Mouse (Mus musculus): Measurements from ENCODE around the gene Megf11. TPM values are rescaled to one million over a fixed set of nuclear protein-coding genes. Genes with fewer than 3 reads are reported as not detected.

Megf11 gene
- polyA plus RNA-seq, 1 experiment from 2014 or later: 0.37 TPM

- Histone ChIP-seq H3K4me2 (no peak overlapping the region), H3K4me3 (no peak overlapping the region), H3K36me3 (no peaks in the 10 kb centered on the region), H3K9ac (no peak overlapping the region), H3K4me1 (replicated peaks) (peaks cover 12% of the 10 kb centered on the region), H3K27ac (ENCODE audit: poor library complexity, severe bottlenecking) (no peak overlapping the region), H3K27me3 (replicated peaks) (peaks cover 13% of the 10 kb centered on the region; the same call in 1 of the 2 replicates), H3K9me3 (replicated peaks) (peaks cover 8% of the 10 kb centered on the region; the same call in 1 of the 2 replicates)
- WGBS: 34% methylated on average over 2 of the region's 2 CpGs
- no peak for ATAC-seq (ENCODE audit: insufficient number of reproducible peaks, low FRiP score)
These were observed 180.9 kb downstream of the Megf11 start for GRCm38 (mm10) chr9:64566376-64566775.

- WGBS: 77% methylated on average over 5 of the region's 5 CpGs
These were observed 182.1 kb downstream of the Megf11 start for GRCm38 (mm10) chr9:64567482-64567881.

DNA sequence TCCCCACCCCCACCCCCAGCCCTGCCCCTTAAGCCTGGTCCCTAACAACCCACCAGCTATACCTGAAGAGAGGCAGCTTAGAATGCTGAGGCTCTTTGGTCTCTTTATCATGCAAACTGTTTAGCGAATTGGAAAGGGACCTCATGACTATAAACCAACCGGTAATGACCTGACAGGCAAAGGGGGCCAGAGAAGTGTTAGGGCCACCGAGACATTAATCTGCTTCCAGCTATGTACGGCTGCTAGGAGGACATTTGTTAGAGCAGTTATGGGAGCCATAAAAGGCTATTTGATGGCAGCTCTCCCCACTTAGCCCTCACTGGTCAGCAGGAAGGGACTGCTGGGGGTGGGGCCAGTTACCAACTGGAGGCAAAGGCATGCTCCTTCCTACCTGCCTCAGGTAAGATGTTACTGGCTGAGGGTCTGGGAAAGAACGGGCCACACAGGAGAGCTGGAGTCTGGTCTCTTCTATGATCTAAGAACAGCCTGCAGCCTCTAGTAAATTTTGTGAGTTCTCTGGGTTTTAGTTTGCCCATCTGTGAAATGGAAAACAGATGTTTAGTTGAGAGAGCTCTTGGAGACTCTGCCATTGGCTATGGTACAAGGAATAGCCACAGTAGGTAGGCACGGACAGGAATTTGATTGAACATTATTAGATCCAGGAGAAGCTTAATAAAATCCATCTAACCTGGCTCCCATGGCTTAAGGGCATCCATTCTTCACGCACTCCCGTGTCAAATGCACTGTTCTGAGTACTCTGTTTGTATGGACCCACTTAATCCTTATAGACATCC lies 183.2 kb downstream of the Megf11 start:
- H3K36me3 ChIP-seq: no peaks in the 10 kb centered on the region

More at GRCm38 (mm10) chr9:64567482-64567881, 182.1 kb downstream of the Megf11 start:
- no peak for ATAC-seq (ENCODE audit: insufficient number of reproducible peaks, low FRiP score)
- H3K9ac ChIP-seq: no peak overlapping the region
- H3K4me2 ChIP-seq: no peak overlapping the region
- peaks cover 17% of the 10 kb centered on the region for H3K4me1 ChIP-seq (replicated peaks)
- H3K9me3 ChIP-seq (replicated peaks): peaks cover 8% of the 10 kb centered on the region; the same call in 1 of the 2 replicates
- H3K36me3 ChIP-seq: no peaks in the 10 kb centered on the region
- peaks cover 13% of the 10 kb centered on the region; the same call in 1 of the 2 replicates for H3K27me3 ChIP-seq (replicated peaks)
- no peak overlapping the region for H3K4me3 ChIP-seq
- no peak overlapping the region for H3K27ac ChIP-seq (ENCODE audit: poor library complexity, severe bottlenecking)

DNA sequence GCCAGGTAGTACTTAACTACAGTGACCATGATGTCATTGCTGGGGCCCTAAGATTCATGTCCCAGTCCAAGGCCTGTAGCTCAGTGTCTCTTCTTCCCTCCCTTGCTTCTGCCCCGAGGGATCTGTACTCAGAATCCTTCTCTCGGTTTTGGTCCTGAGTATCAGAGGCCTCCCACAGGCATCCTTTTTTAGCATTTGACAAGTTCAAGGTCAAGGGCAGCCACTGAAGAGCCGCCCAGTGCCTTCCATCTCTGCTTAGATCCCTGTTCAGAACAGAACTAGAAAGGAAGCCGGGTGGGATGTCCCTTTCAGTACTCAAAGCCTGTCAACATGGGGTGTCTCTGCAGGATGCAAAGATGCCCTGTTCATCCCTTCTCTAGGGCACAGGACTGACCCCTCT lies 185.0 kb downstream of the Megf11 start:
- no peak for ATAC-seq (ENCODE audit: insufficient number of reproducible peaks, low FRiP score)
- no peaks in the 10 kb centered on the region for H3K36me3 ChIP-seq
- no peaks in the 10 kb centered on the region for H3K9me3 ChIP-seq (replicated peaks)
- H3K4me3 ChIP-seq: no peak overlapping the region
- H3K4me1 ChIP-seq (replicated peaks): peaks cover 25% of the 10 kb centered on the region
- WGBS: 38% methylated on average over 4 of the region's 4 CpGs
- 0 out of 2 replicates have a peak, but pooled peaks cover 6% of the 10 kb centered on the region for H3K27me3 ChIP-seq (replicated peaks)
- no peak overlapping the region for H3K27ac ChIP-seq (ENCODE audit: poor library complexity, severe bottlenecking)
- no peak overlapping the region for H3K9ac ChIP-seq
- no peak overlapping the region for H3K4me2 ChIP-seq

More for the DNA sequence above, 183.2 kb downstream of the Megf11 start:
- no peak overlapping the region for H3K27ac ChIP-seq (ENCODE audit: poor library complexity, severe bottlenecking)
- H3K9ac ChIP-seq: no peak overlapping the region
- peaks cover 25% of the 10 kb centered on the region for H3K4me1 ChIP-seq (replicated peaks)
- H3K4me3 ChIP-seq: no peak overlapping the region
- H3K9me3 ChIP-seq (replicated peaks): peaks cover under 1% of the 10 kb centered on the region; the same call in 1 of the 2 replicates
- H3K27me3 ChIP-seq (replicated peaks): peaks cover 13% of the 10 kb centered on the region; the same call in 1 of the 2 replicates
- WGBS: 54% methylated on average over 8 of the region's 8 CpGs
- ATAC-seq (ENCODE audit: insufficient number of reproducible peaks, low FRiP score): no peak
- no peak overlapping the region for H3K4me2 ChIP-seq

DNA sequence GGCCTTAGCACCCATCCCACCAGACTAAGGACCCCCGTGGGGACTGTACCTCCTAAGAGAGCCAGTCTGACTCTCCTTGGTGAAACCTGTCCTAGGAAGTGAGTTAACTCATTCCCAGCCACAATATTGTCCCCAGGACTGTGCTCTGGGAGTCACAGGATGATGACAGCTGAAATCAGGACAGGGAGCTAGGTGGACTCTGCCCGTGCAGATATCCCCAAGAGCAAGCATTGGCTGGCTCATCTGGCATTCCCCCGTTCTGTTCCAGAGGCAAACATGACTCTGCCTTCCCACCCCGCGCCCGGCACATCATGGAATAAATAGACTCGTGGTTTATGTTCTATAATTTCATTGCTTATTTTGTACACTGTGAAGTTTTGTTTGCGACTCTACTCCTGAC lies 185.7 kb downstream of the Megf11 start:
- WGBS: 84% methylated on average over 8 of the region's 8 CpGs
- no peak for ATAC-seq (ENCODE audit: insufficient number of reproducible peaks, low FRiP score)
- H3K4me3 ChIP-seq: no peak overlapping the region
- H3K27ac ChIP-seq (ENCODE audit: poor library complexity, severe bottlenecking): no peak overlapping the region
- no peaks in the 10 kb centered on the region for H3K9me3 ChIP-seq (replicated peaks)
- H3K9ac ChIP-seq: no peak overlapping the region
- no peaks in the 10 kb centered on the region for H3K36me3 ChIP-seq
- H3K4me2 ChIP-seq: no peak overlapping the region
- H3K4me1 ChIP-seq (replicated peaks): peaks cover 22% of the 10 kb centered on the region
- 0 out of 2 replicates have a peak, but pooled peaks cover 6% of the 10 kb centered on the region for H3K27me3 ChIP-seq (replicated peaks)

DNA sequence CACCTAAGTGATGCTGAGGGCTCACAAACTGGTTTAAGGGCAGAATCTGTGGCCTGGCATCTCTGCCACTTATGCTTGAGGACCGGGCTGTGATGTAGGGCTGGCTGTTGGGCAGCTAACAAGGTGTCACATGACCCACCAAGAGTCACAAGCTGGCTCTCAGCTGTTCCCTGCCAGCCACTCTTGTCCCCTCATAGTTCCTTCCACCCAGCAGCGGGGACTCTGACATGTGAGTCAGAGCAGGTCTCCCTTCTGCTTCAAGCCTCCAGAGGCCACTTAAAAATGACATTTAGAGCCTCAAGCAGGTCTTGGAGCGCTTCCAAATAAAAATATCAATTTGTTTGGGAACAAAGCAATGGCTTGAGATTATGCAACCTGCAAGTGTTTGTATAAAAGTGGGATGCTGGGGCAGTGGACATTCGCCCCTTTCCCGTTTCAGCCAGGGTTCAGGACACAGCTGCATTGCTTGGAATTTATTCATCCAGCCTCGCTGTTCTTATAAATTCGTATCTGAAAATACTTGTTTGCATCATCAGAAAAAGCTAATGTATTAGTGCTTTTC lies 187.3 kb downstream of the Megf11 start:
- Histone ChIP-seq H3K9me3 (replicated peaks) (no peaks in the 10 kb centered on the region), H3K9ac (no peak overlapping the region), H3K4me2 (no peak overlapping the region), H3K36me3 (no peaks in the 10 kb centered on the region), H3K27me3 (replicated peaks) (no peaks in the 10 kb centered on the region), H3K4me1 (replicated peaks) (peaks cover 20% of the 10 kb centered on the region), H3K4me3 (no peak overlapping the region), H3K27ac (ENCODE audit: poor library complexity, severe bottlenecking) (peak overlapping the region; percentile 49; the same call in 1 of the 2 replicates)
- ATAC-seq (ENCODE audit: insufficient number of reproducible peaks, low FRiP score): no peak
- WGBS: 58% methylated on average over 7 of the region's 7 CpGs

DNA sequence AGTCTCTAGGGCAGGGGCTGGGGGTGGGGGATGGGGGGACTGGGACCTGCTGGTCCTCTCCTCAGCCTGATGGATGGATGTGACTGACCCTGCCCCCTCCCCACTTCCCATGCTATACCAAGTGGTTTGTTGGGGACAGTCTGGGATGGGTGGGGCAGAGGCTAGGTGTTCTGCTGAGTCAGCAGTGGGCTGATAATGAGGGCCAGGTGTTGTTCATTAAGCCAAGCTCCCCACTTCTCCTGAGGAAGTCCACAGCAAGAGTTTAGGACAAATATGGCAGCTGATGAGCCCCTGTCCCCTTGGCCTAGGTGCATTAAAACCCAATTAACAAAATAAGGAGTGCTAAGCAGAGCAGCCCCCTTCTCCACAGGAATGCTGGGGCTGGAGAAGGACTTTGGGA lies 190.2 kb downstream of the Megf11 start:
- Histone ChIP-seq H3K9me3 (replicated peaks) (no peaks in the 10 kb centered on the region), H3K4me1 (replicated peaks) (peaks cover 20% of the 10 kb centered on the region), H3K9ac (no peak overlapping the region), H3K27me3 (replicated peaks) (no peaks in the 10 kb centered on the region), H3K4me3 (no peak overlapping the region), H3K4me2 (no peak overlapping the region), H3K27ac (ENCODE audit: poor library complexity, severe bottlenecking) (no peak overlapping the region), H3K36me3 (no peaks in the 10 kb centered on the region)
- ATAC-seq (ENCODE audit: insufficient number of reproducible peaks, low FRiP score): no peak

DNA sequence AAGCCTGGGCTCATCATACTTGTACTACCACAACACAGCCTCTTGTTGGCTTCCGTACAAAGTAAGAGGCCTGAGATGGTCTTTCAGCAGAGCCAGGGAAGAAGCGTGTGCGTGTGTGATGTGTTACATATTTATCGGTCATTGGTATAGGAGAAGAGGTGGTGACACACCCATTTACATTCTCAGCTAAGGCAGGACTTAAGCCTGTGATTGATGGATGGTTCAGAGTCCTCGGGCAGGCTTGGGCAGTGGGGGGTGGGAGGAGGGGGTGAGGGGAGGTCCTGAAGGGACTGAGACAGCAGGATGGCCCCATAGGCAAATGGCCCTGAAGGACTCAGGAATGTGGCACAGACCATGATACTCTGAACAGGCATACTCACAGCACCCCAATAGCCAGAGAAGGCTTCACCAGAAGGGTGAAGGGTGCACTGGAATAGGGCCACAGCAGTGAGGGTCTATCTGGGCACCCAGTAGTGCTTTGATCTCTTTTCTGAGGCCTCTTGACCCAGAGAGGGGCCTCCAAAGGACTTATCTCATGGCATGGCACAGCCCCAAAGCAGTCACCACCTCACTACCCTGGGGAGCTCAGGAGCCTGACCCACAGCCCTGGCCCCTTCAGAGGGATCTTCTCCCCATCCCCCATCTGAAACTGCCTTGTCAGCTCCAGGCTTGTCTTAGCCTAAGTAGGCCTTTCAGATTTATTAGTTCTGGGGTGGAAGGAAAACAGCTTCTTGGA lies 190.9 kb downstream of the Megf11 start:
- no peak overlapping the region for H3K4me3 ChIP-seq
- H3K36me3 ChIP-seq: no peaks in the 10 kb centered on the region
- no peak overlapping the region for H3K9ac ChIP-seq
- WGBS: 62% methylated on average over 5 of the region's 5 CpGs
- no peak overlapping the region for H3K4me2 ChIP-seq
- no peaks in the 10 kb centered on the region for H3K27me3 ChIP-seq (replicated peaks)
- H3K9me3 ChIP-seq (replicated peaks): no peaks in the 10 kb centered on the region
- H3K4me1 ChIP-seq (replicated peaks): peaks cover 20% of the 10 kb centered on the region
- ATAC-seq (ENCODE audit: insufficient number of reproducible peaks, low FRiP score): no peak
- no peak overlapping the region for H3K27ac ChIP-seq (ENCODE audit: poor library complexity, severe bottlenecking)

- H3K4me2 ChIP-seq: no peak overlapping the region
- H3K4me1 ChIP-seq (replicated peaks): peaks cover 18% of the 10 kb centered on the region
- no peaks in the 10 kb centered on the region for H3K27me3 ChIP-seq (replicated peaks)
- no peaks in the 10 kb centered on the region for H3K36me3 ChIP-seq
- H3K4me3 ChIP-seq: no peak overlapping the region
- no peaks in the 10 kb centered on the region for H3K9me3 ChIP-seq (replicated peaks)
- 87% methylated on average over 3 of the region's 3 CpGs for WGBS
- H3K9ac ChIP-seq: no peak overlapping the region
- no peak for ATAC-seq (ENCODE audit: insufficient number of reproducible peaks, low FRiP score)
- no peak overlapping the region for H3K27ac ChIP-seq (ENCODE audit: poor library complexity, severe bottlenecking)
These were observed 191.7 kb downstream of the Megf11 start for GRCm38 (mm10) chr9:64577156-64577555.

DNA sequence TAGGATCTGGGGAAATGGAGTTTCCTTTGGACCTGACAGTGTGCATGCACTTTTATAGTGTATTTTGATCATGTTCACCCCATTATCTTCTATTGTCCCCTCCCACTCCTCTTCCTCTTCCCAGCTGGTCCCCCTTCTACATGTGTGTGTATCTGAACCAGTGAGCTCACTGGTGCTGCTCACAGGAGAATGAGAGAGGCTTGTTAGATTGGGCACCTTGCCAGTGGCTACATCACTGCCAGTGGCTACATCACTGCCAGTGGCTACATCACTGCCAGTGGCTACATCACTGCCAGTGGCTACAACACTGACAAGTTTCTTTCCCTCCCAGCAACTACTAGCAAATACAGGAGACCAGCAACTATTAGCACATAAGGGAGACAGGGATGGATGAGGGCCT lies 192.6 kb downstream of the Megf11 start:
- no peak for ATAC-seq (ENCODE audit: insufficient number of reproducible peaks, low FRiP score)
- H3K4me1 ChIP-seq (replicated peaks): peaks cover 10% of the 10 kb centered on the region; the same call in 1 of the 2 replicates
- no peaks in the 10 kb centered on the region for H3K9me3 ChIP-seq (replicated peaks)
- no peak overlapping the region for H3K4me2 ChIP-seq
- H3K27me3 ChIP-seq (replicated peaks): no peaks in the 10 kb centered on the region
- H3K9ac ChIP-seq: no peak overlapping the region
- H3K4me3 ChIP-seq: no peak overlapping the region
- no peaks in the 10 kb centered on the region for H3K36me3 ChIP-seq
- no peak overlapping the region for H3K27ac ChIP-seq (ENCODE audit: poor library complexity, severe bottlenecking)

- no peak for ATAC-seq (ENCODE audit: insufficient number of reproducible peaks, low FRiP score)
These were observed 193.9 kb downstream of the Megf11 start for GRCm38 (mm10) chr9:64579306-64579705.

More at GRCm38 (mm10) chr9:64579306-64579705, 193.9 kb downstream of the Megf11 start:
- Histone ChIP-seq H3K36me3 (no peaks in the 10 kb centered on the region), H3K9ac (no peak overlapping the region), H3K27ac (ENCODE audit: poor library complexity, severe bottlenecking) (no peak overlapping the region), H3K9me3 (replicated peaks) (no peaks in the 10 kb centered on the region), H3K4me1 (replicated peaks) (peaks cover 7% of the 10 kb centered on the region; the same call in 1 of the 2 replicates), H3K4me3 (no peak overlapping the region), H3K4me2 (no peak overlapping the region), H3K27me3 (replicated peaks) (no peaks in the 10 kb centered on the region)
- 79% methylated on average over 1 of the region's 1 CpGs for WGBS
